Mouse (Mus musculus) forebrain, embryonic 12.5 days (tissue): ENCODE measurements around the gene Prr15. TPM values are rescaled to one million over a fixed set of nuclear protein-coding genes. Genes with fewer than 3 reads are reported as not detected.

Experiments
- ATAC-seq: fragments of 200-750 bp; cut with Nextera tagmentation; 2 replicates; pipeline ENCODE4 v1.8.0; 2017; ENCODE audit warnings: moderate TSS enrichment; ENCODE audit not compliant: low FRiP score
- H3K27ac ChIP-seq: fragments of 300-500 bp; sonication (generic); 2 replicates; pipeline ENCODE4 v1.5.1; 2016; ENCODE audit warnings: mild to moderate bottlenecking
- H3K27me3 ChIP-seq: fragments of 300-500 bp; sonication (generic); 2 replicates; pipeline ENCODE4 v1.6.1; 2016; ENCODE audit warnings: mild to moderate bottlenecking
- H3K36me3 ChIP-seq: fragments of 300-500 bp; sonication (generic); replicated peaks from 2 replicates; pipeline ENCODE4 v1.6.1; 2016; ENCODE audit warnings: mild to moderate bottlenecking
- H3K4me1 ChIP-seq: fragments of 300-500 bp; sonication (generic); 2 replicates; pipeline ENCODE4 v1.6.1; 2016
- H3K4me2 ChIP-seq: fragments of 300-500 bp; sonication (generic); 2 replicates; pipeline ENCODE4 v1.6.1; 2016; ENCODE audit warnings: mild to moderate bottlenecking, moderate library complexity
- H3K4me3 ChIP-seq: fragments of 300-500 bp; sonication (generic); replicated peaks from 2 replicates; pipeline ENCODE4 v1.5.1; 2016; ENCODE audit warnings: mild to moderate bottlenecking
- H3K9ac ChIP-seq: fragments of 300-500 bp; sonication (generic); 2 replicates; pipeline ENCODE4 v1.6.1; 2016; ENCODE audit warnings: mild to moderate bottlenecking
- H3K9me3 ChIP-seq: fragments of 300-500 bp; sonication (generic); 2 replicates; pipeline ENCODE4 v1.6.1; 2016
- WGBS: fragments of 180-500 bp; shearing (Covaris S2); methylation state at CpG from one replicate; pipeline ENCODE4 v1.1.7; 2016; 5-methylcytosine and 5-hydroxymethylcytosine counted together
- polyA plus RNA-seq: library from polyadenylated mRNA; unstranded; fragments of >200 nt; fragmentation: Nextera tagmentation; extraction: Ambion mirVana; gene quantifications from 2 replicates; pipeline ENCODE4 v1.2.1, GENCODE M21; 2016

Gene Prr15
- 7.8 and 8.8 TPM in 2 replicates for polyA plus RNA-seq

DNA sequence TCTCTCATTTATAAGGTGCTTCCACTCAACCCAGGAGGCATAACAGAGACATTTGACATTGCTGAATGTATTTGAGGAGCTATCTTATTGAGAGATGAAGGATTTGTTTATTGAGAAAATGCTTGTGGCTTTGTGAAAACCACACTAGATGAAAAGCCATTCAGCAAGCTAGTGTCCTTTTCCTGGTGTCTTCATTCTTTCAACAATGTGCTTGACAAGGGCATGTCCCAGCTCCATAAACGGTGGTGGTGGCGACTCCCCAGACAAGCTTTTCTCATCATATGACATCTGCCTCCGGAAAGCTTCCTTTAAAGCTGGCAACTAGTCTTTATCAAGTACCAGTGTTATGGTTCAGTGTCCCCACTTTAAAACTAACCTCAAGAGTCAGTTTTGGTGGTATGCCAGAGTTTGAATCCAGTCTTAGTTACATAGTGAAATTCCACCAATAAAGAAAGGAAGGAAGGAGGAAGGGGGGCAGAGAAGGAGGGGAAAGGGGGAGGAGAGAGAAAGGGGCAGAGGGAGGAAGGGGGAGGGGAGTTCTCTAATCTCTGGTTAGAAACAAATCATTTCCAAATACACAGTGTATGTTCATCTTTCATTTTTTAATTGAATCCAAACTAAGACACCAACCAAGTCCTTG lies at the start of gene Prr15:
Gene Prr15 (plus strand): TSS at position 590 of the 640 bp plus-strand sequence.
- Histone ChIP-seq H3K4me1 (peaks cover 15% of the 10 kb centered on the region), H3K27ac (no peak within 1 kb of the TSS), H3K4me2 (peak within 1 kb of the TSS; percentile 96), H3K4me3 (peak within 1 kb of the TSS; percentile 52), H3K9me3 (no peaks in the 10 kb centered on the region), H3K27me3 (peaks cover 57% of the 10 kb centered on the region), H3K9ac (peak within 1 kb of the TSS; percentile 47), H3K36me3 (no peaks in the 10 kb centered on the region)
- ATAC-seq = no peak
- 79% methylated on average over 3 of the region's 3 CpGs for WGBS

DNA sequence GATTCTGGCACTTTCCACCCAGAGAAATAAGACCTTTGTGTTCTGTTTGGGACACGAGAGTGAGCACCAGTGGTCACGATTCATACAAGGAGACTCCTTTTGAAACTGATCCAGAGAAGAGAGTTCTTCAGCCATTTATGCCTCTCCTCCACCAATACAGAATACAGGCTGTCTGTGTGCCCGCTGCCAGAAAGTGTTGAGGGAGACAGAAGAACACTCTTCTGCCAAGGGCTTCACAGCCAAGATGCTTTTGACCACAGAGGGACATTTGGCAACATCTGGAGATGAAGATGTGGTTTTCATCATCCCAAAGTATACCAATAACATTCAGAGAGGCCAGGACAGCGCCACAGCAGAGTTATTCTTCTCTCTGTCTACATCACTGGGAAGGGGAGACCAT lies 48.4 kb upstream of the Prr15 start:
- H3K4me1 ChIP-seq = peaks cover 32% of the 10 kb centered on the region
- H3K36me3 ChIP-seq = no peaks in the 10 kb centered on the region
- no peak overlapping the region for H3K9ac ChIP-seq
- H3K4me3 ChIP-seq = no peak overlapping the region
- no peak overlapping the region for H3K27ac ChIP-seq
- WGBS = 83% methylated on average over 4 of the region's 4 CpGs
- ATAC-seq = no peak
- no peak overlapping the region for H3K4me2 ChIP-seq
- H3K27me3 ChIP-seq = no peaks in the 10 kb centered on the region; the same call in 1 of the 2 replicates
- H3K9me3 ChIP-seq = no peaks in the 10 kb centered on the region

DNA sequence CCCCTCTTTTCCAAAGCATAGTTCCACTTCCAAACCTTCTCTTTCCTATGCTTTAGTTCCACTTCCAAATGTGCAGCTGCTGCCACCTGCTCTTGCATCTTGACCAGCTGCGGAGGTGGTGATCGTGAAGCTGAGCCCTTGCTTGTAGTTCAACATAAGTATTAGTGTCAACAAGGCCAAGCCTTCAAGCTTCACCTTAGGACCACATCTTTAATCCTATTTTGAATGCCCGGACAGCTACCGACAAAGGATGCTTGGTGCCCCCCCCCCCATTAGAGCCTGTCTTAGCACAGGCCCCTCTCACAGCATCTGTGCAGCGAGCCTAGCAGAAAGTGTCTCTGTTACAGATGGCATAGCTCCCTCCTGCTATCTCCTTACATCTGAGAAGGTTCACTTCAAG lies 47.8 kb upstream of the Prr15 start:
- H3K9me3 ChIP-seq = no peaks in the 10 kb centered on the region
- H3K4me3 ChIP-seq = no peak overlapping the region
- peaks cover 26% of the 10 kb centered on the region for H3K4me1 ChIP-seq
- no peaks in the 10 kb centered on the region for H3K36me3 ChIP-seq
- no peak overlapping the region for H3K4me2 ChIP-seq
- H3K27me3 ChIP-seq = no peaks in the 10 kb centered on the region; the same call in 1 of the 2 replicates
- peak; percentile 60; the same call in 1 of the 2 replicates for ATAC-seq
- H3K9ac ChIP-seq = no peak overlapping the region
- H3K27ac ChIP-seq = 0 out of 2 replicates have a peak overlapping the region, but pooled peaks have one; percentile 13
- WGBS = 13% methylated on average over 5 of the region's 5 CpGs

GRCm38 (mm10) chr6:54278613-54279012 lies 47.0 kb upstream of the Prr15 start:
- no peaks in the 10 kb centered on the region for H3K9me3 ChIP-seq
- no peak overlapping the region for H3K9ac ChIP-seq
- 82% methylated on average over 2 of the region's 2 CpGs for WGBS
- no peak overlapping the region for H3K4me2 ChIP-seq
- H3K27ac ChIP-seq = no peak overlapping the region
- no peaks in the 10 kb centered on the region for H3K36me3 ChIP-seq
- no peak for ATAC-seq
- no peaks in the 10 kb centered on the region; the same call in 1 of the 2 replicates for H3K27me3 ChIP-seq
- peaks cover 21% of the 10 kb centered on the region for H3K4me1 ChIP-seq
- no peak overlapping the region for H3K4me3 ChIP-seq

GRCm38 (mm10) chr6:54279391-54279790 lies 46.2 kb upstream of the Prr15 start:
- ATAC-seq = no peak
- H3K4me1 ChIP-seq = peaks cover 19% of the 10 kb centered on the region
- H3K9me3 ChIP-seq = no peaks in the 10 kb centered on the region
- H3K27ac ChIP-seq = no peak overlapping the region
- H3K9ac ChIP-seq = no peak overlapping the region
- H3K36me3 ChIP-seq = no peaks in the 10 kb centered on the region
- 84% methylated on average over 11 of the region's 11 CpGs for WGBS
- H3K4me2 ChIP-seq = no peak overlapping the region
- H3K4me3 ChIP-seq = no peak overlapping the region
- no peaks in the 10 kb centered on the region; the same call in 1 of the 2 replicates for H3K27me3 ChIP-seq

DNA sequence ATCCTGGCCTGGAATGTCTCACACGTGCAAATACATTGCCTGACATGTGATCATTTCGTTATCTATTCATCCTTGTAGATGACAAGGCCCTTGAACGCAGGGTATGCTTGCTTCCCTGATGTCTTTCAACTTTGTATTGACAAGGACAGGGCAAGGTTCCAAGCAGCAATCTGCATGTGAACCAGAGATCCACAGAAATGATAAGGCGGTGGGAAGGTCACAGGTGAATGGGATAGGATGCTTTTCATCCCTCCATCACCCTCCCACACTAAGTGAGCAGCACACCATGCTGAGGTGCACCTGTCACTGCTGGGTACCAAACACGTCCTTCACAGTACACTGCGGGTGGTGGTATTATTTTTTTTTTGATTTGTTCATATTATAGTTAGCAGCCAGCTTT lies 45.4 kb upstream of the Prr15 start:
- H3K4me2 ChIP-seq = no peak overlapping the region
- no peaks in the 10 kb centered on the region for H3K9me3 ChIP-seq
- no peak for ATAC-seq
- 83% methylated on average over 6 of the region's 6 CpGs for WGBS
- no peaks in the 10 kb centered on the region for H3K36me3 ChIP-seq
- peaks cover 19% of the 10 kb centered on the region for H3K4me1 ChIP-seq
- H3K27me3 ChIP-seq = no peaks in the 10 kb centered on the region; the same call in 1 of the 2 replicates
- H3K9ac ChIP-seq = no peak overlapping the region
- H3K27ac ChIP-seq = no peak overlapping the region
- no peak overlapping the region for H3K4me3 ChIP-seq

DNA sequence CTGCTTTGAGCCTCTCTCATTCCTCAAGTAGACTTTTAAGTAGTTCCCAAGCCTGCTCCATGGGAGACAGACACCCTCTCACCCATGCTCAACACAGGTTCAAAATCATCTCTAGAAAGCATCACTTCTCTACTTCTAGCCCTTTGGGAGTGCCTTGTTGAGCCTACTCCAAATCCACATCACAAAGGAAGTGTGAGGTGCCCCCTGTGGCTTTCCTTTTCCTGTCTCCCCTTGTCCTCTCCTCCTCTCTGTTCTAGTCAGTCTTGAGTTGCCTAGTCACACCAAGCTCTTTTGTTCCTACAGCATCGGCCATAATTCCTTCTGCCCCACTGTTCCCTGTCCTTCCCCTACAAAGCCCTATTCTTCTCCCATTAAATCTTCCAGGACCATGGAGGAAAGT lies 42.3 kb upstream of the Prr15 start:
- no peaks in the 10 kb centered on the region for H3K36me3 ChIP-seq
- peaks cover 6% of the 10 kb centered on the region for H3K4me1 ChIP-seq
- no peak overlapping the region for H3K9ac ChIP-seq
- WGBS = 12% methylated on average over 1 of the region's 1 CpGs
- H3K4me2 ChIP-seq = no peak overlapping the region
- no peak overlapping the region for H3K4me3 ChIP-seq
- H3K9me3 ChIP-seq = no peaks in the 10 kb centered on the region
- no peaks in the 10 kb centered on the region for H3K27me3 ChIP-seq
- ATAC-seq = no peak
- no peak overlapping the region for H3K27ac ChIP-seq

DNA sequence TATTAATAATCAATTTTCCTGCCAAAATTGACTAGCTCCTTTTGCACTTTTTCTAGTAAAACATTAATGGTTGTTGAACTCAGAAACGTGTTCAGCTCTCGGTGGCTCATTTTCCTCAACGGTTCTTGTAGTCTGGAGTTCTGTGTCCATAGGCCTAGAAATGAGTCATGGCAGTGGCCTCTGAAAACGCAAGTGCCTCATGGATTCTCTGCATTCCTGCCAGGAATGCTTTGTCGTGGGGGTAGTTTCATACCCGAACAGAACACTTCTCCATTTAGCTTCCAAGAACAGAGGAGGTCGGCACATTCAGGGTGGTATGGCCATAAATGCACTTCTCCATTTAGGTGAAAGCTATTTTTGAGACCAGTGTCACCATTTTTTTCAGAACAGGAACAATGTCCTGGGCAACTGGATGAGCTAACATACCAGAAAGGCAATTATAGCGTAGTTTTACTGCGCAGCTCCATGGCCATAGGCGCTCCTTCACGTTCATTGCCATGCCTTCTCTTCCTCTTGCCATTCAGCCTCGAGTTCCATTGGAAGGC lies 41.4 kb upstream of the Prr15 start:
- H3K9ac ChIP-seq = no peak overlapping the region
- H3K27ac ChIP-seq = no peak overlapping the region
- ATAC-seq = no peak
- H3K4me3 ChIP-seq = no peak overlapping the region
- peaks cover 3% of the 10 kb centered on the region; the same call in 1 of the 2 replicates for H3K4me1 ChIP-seq
- no peak overlapping the region for H3K4me2 ChIP-seq
- 92% methylated on average over 12 of the region's 12 CpGs for WGBS
- no peaks in the 10 kb centered on the region for H3K27me3 ChIP-seq
- no peaks in the 10 kb centered on the region for H3K9me3 ChIP-seq
- no peaks in the 10 kb centered on the region for H3K36me3 ChIP-seq

- Histone ChIP-seq H3K4me1 (0 out of 2 replicates have a peak, but pooled peaks cover 3% of the 10 kb centered on the region), H3K9me3 (no peaks in the 10 kb centered on the region), H3K27me3 (no peaks in the 10 kb centered on the region), H3K4me2 (no peak overlapping the region), H3K9ac (no peak overlapping the region), H3K27ac (no peak overlapping the region), H3K36me3 (0 out of 2 replicates have a peak, but pooled peaks cover 3% of the 10 kb centered on the region), H3K4me3 (no peak overlapping the region)
- ATAC-seq = no peak
- 84% methylated on average over 5 of the region's 5 CpGs for WGBS
Measured at GRCm38 (mm10) chr6:54286813-54287212, 38.8 kb upstream of the Prr15 start.

- H3K36me3 ChIP-seq = peaks cover 7% of the 10 kb centered on the region
- H3K4me1 ChIP-seq = no peaks in the 10 kb centered on the region
- H3K27me3 ChIP-seq = no peaks in the 10 kb centered on the region
- H3K4me2 ChIP-seq = no peak overlapping the region
- no peak overlapping the region for H3K9ac ChIP-seq
- H3K4me3 ChIP-seq = no peak overlapping the region
- H3K9me3 ChIP-seq = no peaks in the 10 kb centered on the region
- 77% methylated on average over 10 of the region's 10 CpGs for WGBS
- no peak for ATAC-seq
- H3K27ac ChIP-seq = no peak overlapping the region
Measured at GRCm38 (mm10) chr6:54289774-54290500, 35.7 kb upstream of the Prr15 start.

GRCm38 (mm10) chr6:54297231-54297630 lies 28.4 kb upstream of the Prr15 start:
- WGBS = 81% methylated on average over 2 of the region's 2 CpGs

DNA sequence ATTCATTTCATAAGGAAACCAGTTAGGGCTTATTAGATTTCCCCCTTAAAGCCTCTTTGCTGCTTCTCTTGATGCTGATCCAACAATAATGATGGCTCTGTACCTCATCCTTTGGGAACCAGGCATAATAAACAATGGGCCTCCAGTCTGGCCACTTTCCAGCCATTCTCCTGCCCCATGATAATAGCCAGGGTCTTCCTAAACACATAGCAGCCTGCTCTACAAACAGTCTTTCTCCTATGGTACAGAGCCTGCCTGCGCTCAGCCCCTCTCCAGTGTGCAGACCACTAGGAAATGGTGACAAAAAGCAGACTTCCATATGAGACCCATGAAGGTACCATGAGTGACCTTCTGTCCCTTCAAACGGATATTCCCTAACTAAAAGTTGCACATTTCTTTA lies 26.2 kb upstream of the Prr15 start:
- no peak for ATAC-seq
- 88% methylated on average over 2 of the region's 2 CpGs for WGBS
- no peak overlapping the region for H3K9ac ChIP-seq
- no peaks in the 10 kb centered on the region for H3K27me3 ChIP-seq
- H3K27ac ChIP-seq = no peak overlapping the region
- H3K4me2 ChIP-seq = no peak overlapping the region
- no peaks in the 10 kb centered on the region for H3K9me3 ChIP-seq
- no peak overlapping the region for H3K4me3 ChIP-seq
- no peaks in the 10 kb centered on the region for H3K4me1 ChIP-seq
- H3K36me3 ChIP-seq = peaks cover 10% of the 10 kb centered on the region

More at GRCm38 (mm10) chr6:54297231-54297630, 28.4 kb upstream of the Prr15 start:
- no peak for ATAC-seq
- Histone ChIP-seq H3K4me2 (no peak overlapping the region), H3K9me3 (no peaks in the 10 kb centered on the region), H3K4me3 (no peak overlapping the region), H3K27me3 (no peaks in the 10 kb centered on the region), H3K36me3 (peaks cover 13% of the 10 kb centered on the region), H3K4me1 (no peaks in the 10 kb centered on the region), H3K27ac (no peak overlapping the region), H3K9ac (no peak overlapping the region)
